Mouse (Mus musculus) E14TG2a.4 (cell line): Measurements from ENCODE around the gene Cyp4v3.

Experiments
- CTCF ChIP-seq: conservative IDR thresholded peaks from 2 replicates; pipeline ENCODE4 v1.5.1; 2014; ENCODE audit warnings: low read length
- NANOG ChIP-seq: IDR thresholded peaks from 2 replicates; pipeline ENCODE4 v1.6.1; 2014; ENCODE audit warnings: borderline replicate concordance, low read length, mixed read lengths

GRCm38 (mm10) chr8:45329206-45329980 lies 3.6 kb downstream of the Cyp4v3 start:
- TF ChIP-seq CTCF (no peak), NANOG (no peak)
